Mouse (Mus musculus): ENCODE data around the gene Tmem251.

Gene Tmem251

DNA sequence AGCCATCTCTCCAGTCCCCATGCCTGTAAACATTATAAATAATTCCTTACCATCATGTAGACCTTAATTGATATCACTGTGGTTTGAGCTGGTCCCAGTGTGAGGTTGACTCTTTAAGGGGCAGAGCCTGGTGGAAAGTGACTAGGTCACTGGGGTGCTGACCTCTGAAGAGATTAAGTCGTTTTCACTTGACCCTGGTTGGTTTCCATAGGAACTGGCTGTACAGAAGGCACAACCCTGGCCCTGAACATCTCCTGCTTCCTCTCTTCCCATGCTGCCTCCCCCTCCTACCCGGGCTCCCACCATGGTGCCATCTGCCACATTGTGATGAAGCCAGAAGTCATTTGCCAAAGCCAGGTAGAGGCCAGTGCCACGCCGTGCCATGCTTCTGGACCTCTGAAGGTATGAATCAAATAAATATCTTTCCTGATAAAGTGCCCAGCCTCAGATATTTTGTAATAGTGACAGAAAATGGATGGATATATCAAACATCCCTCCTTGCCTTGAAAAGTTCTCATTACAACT, 32.6 kb upstream of the Tmem251 start:
- no peak for DNase-seq

GRCm38 (mm10) chr12:102713153-102713865, 30.3 kb upstream of the Tmem251 start:
- DNase-seq = no peak

DNA sequence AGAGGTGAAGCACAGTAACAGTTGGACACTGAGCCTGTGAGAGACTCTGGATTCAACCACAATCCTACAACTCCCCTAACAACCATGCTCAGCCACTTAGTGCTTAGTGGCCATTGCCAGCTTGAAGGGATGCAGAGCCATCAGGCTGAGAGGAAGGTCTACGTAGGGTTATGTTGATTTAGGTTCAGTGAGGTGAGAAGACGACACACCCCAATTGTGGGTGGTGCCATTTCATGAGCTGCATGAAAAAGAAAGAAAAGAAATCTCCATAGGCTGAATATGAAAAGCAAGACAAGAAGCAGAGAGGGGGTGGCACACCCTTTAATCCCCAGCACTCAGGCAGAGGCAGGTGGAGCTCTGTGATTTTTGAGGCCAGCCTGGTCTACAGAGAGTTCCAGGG, 29.4 kb upstream of the Tmem251 start:
- DNase-seq = no peak

DNA sequence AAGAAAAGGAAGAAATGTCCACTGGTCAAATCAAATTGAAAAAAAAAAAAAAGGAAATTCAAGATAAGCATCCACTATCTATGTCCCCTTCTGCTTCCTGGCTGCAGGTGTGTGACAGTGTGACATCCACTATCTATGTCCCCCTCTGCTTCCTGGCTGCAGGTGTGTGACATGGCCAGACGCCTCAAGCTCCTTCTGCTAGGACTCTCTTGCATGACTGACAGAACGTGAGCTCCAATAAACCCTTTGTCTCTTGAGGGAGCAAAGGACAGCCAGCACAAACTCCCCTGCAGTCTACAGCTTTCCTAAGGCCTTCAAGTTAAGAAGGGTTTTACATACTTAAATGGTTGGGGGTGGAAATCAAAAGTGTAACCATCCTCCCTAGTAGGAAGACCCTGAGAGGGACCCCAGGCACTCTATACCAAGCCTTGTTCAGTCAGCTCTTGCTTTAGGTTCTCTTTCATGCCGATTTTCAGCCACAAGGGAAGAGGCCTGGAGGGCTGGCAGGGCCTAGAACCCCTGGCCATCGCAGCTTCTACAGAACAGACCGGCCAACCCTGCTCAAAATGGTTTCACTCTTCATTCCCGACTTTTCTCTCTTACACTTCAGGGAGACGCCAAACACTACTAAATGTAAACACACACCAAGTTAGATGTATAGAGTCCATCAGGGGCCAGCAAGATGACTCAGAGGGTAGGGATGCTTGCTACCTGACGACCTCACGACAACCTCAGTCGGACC, 28.7 kb upstream of the Tmem251 start:
- no peak for DNase-seq

DNA sequence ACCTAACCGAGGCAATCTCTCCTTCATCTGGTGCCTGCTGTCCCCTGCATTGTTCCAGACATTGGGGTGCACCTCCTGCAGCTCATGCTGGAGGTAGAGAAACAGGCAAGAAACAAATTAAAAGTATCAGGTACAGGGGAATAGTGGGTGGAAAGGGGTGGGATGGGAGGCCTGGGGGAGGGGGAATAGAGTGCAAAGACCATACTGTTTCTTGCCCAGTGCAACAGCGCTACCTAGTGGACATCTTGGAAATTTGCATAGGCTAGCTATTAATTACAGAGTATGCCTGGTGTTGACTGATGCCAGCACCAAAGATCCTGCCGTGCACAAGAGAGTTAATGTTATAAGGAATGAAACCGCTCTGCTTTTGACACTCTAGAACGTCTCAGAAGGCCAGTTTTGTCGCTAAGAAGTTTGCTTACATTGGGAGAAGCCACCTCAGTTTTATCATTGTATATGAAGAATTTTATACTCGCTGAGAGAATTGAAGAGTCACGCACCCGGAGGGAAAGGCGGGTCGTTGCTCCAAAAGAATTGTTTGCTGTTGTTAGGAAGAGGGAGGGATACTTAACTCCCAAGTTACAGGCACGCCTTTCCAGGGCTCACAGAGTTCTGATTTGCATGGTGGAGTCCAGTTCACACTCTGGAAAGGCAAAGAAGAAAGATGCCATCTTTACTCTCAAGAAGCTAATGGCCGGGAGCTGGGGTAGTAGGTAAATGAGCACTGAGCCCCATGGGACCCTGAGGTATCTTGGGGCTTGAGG, 23.8 kb upstream of the Tmem251 start:
- peak in 1 of 2 experiments; percentile 45 for DNase-seq

DNA sequence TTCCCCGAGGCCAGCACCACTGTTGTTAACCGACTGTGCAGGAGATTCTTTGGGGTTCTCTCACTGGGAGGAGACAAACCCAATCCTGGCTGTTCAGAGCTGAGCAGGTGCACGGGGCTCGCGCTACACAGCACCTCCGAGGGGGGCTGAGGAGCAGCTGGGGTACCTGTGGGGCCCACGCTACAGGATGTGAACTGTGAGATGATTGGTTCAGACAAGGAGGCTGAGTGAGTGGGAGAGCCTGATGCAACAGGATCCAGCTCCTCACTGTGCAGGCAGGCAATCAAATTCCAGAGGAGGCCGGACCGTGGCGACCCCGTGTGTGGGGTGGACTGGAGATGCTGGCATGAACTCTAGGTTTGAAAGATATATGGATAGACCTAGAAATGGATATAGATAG, 21.1 kb upstream of the Tmem251 start:
- peak in 1 of 2 experiments; percentile 73 for DNase-seq

GRCm38 (mm10) chr12:102722966-102723365, 20.6 kb upstream of the Tmem251 start:
- no peak for DNase-seq

DNA sequence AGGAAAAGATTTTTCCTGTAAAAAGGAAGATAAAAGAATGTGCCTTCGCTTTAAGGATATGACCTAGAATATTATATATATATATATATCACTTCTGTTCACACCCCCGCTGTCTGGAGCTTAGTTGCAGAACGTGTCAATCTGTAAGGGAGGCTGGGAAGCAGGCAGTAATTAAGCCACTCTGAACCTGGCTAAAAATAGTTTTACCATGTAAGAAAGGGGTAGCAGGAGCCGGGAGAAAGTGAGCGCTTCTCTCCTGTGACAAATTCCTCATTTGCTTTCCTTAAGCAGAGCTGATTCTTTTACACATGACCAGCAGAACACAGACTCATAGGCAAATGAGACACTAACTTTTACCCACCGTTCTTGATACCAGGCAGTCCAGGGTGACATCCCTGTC, 19.7 kb upstream of the Tmem251 start:
- no peak for DNase-seq

GRCm38 (mm10) chr12:102725146-102725545, 18.4 kb upstream of the Tmem251 start:
- no peak for DNase-seq

- DNase-seq = no peak
Observed at GRCm38 (mm10) chr12:102725761-102726175, 17.8 kb upstream of the Tmem251 start.

DNA sequence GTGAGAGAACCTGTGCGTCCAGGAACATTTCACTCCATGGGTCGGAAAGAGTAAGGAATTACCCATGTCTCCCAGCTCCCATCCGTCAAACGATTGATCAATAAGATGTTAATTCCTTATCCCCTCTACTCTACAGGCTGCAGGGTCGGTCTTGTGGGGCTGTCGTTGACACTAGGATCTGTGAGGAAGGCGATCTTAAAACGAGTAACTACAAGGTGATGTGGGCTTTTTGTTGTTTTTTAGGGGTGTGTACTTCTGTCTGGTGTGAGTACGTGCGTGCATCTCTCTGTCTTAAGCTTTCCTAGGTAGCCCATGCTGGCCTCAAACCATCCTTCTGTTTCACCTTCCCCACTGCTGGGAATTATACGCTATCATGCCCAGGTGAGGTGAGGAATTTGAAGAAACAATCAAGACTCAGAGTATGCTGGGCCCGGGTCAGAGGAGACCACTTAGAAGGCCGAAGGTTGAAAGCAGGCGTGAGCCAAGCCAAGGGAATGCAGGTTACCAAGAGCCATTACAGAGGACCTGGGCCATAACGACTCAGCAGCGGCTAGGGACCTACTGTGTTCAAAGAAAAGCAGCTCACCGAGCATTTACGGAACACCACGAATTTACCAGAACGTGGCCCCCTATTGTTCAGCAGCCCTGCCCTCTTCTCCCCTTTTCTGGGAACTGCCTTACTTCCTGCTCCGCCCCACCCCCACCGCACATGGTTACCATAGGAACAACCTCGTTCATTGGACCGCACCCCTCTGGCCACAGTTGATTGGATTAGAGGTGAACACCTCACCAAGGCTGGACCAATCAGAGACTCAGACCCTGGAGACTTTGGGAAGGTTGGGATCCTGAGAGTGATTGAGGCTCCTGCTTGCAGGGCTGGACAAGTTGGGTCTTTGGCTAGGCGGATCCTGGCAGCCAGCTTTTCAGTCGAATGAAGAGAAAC, 13.4 kb upstream of the Tmem251 start:
- DNase-seq = peak; percentile 43 to 57

GRCm38 (mm10) chr12:102730798-102731619, 12.6 kb upstream of the Tmem251 start:
- DNase-seq = no peak

GRCm38 (mm10) chr12:102733381-102733780, 10.2 kb upstream of the Tmem251 start:
- DNase-seq = peak; percentile 62 to 64

DNA sequence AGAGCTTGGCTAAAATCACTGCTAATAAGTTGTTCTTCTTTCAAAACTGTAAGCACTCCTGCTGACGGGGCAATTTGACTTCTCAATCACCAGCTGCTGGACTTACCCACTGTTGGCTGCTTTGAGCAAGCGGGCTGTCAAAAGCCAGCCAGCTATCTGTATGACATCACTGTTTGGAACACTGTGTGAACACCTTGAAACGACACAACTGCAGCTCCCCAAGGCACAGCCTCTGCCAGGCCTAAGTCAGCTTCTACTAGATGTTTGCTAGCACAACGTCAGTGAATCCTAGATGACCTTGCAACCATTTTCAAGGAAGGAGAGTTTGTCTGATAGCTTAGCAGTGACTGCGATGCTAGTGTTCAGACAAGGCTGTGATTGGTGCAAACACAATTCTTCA, 4.5 kb upstream of the Tmem251 start:
- DNase-seq = no peak

DNA sequence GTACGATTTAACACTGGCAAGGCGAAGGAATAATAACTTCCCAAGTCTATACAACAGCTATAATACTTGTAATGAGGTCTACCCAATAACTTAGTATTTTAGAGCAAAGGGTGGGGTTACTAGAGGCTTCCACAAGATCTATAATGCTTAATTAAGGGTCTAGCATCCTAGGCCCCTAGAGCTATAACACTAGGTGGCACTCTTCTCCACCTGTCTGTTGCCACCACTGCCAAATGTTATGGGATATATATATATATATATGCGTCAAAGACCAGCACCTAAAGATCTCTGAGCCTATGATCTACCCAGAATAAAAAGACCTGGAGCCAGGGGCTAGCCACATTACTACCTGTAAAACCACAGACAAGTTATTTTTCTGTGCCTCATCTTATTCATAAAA, 3.3 kb upstream of the Tmem251 start:
- DNase-seq = no peak

- no peak for DNase-seq
Observed at GRCm38 (mm10) chr12:102742056-102742455, 1.5 kb upstream of the Tmem251 start.

- no peak for DNase-seq
Observed at GRCm38 (mm10) chr12:102743036-102743588, 450 bp upstream of the Tmem251 start.

GRCm38 (mm10) chr12:102744839-102745238, 1.3 kb downstream of the Tmem251 start:
- DNase-seq = no peak

DNA sequence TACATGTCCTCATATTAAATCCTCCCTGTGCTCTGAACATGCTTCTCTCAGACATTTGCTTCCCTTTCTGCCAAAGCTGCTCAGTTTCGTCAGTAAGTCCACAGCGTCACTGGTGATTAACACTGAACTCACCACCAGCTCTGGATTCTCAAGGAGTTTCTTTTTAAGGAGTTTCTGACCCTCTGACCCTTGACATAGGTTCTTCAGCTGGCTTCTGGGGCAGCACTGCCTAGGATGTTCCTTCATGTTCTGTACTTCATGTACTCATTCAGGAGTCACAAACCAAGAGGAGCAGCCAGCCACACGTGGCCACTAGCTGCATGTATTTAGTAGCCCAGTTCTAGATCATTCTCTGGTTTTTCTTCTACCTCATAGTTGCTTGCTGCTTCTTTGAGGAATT, 4.7 kb downstream of the Tmem251 start:
- no peak for DNase-seq

DNA sequence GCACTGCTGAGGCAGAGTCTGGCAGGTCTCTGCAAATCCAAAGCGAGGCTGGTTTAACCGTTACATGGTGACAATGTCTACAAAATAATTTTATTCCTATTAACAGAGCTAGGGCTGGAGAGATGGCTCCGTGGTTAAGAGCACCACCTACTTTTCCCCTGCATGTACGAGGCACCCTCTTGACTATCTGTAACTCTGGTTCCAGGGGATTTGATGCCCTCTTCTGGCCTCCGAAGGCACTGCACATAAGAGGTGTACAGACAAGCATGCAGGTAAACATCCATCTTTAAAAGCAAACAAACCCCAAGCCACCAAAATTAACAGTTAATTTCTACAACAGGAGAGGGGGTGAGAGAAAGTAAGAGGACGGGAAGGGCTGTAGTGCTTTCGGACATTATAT, 12.7 kb downstream of the Tmem251 start:
- peak; percentile 49 to 56 for DNase-seq
